Mouse (Mus musculus) erythroblast, embryonic 14.5 days (primary cell): ENCODE measurements around the gene Zmym6. TPM values are rescaled to one million over a fixed set of nuclear protein-coding genes. Genes with fewer than 3 reads are reported as not detected.
"Not testable (repeated sequence)": the region's sequence is repeated elsewhere in the genome, so short reads cannot be mapped to it uniquely, and the experiment has no call there.

Source experiments
- H3K27me3 ChIP-seq: 2 replicates; pipeline ENCODE4 v1.6.1; 2012; ENCODE audit warnings: inconsistent platforms; ENCODE audit not compliant: control insufficient read depth
- H3K36me3 ChIP-seq: 2 replicates; pipeline ENCODE4 v1.6.1; 2012; ENCODE audit warnings: mild to moderate bottlenecking, inconsistent platforms; ENCODE audit not compliant: control insufficient read depth
- H3K4me1 ChIP-seq: 2 replicates; pipeline ENCODE4 v1.6.1; 2012; ENCODE audit warnings: inconsistent platforms; ENCODE audit not compliant: control insufficient read depth
- H3K4me3 ChIP-seq: replicated peaks from 2 replicates; pipeline ENCODE3; 2012; ENCODE audit warnings: moderate library complexity, mild to moderate bottlenecking, inconsistent platforms
- H3K9me3 ChIP-seq: 2 replicates; pipeline ENCODE4 v1.6.1; 2012; ENCODE audit warnings: low read length, inconsistent platforms, mixed read lengths; ENCODE audit not compliant: control insufficient read depth
- GATA1 ChIP-seq: IDR thresholded peaks from 2 replicates; pipeline ENCODE4 v1.6.1; 2012; ENCODE audit warnings: low read length, inconsistent platforms, mixed read lengths
- TAL1 ChIP-seq: IDR thresholded peaks from 3 replicates; pipeline ENCODE4 v1.6.1; 2012; ENCODE audit warnings: low read length, inconsistent platforms, mixed read lengths
- polyA plus RNA-seq: library from polyadenylated mRNA; stranded (reverse); fragments of >175 nt; gene quantifications from 2 replicates; pipeline ENCODE4 v1.2.3, GENCODE M21; 2012

The Zmym6 gene
- polyA plus RNA-seq, 1 experiment = 0.02 TPM

DNA sequence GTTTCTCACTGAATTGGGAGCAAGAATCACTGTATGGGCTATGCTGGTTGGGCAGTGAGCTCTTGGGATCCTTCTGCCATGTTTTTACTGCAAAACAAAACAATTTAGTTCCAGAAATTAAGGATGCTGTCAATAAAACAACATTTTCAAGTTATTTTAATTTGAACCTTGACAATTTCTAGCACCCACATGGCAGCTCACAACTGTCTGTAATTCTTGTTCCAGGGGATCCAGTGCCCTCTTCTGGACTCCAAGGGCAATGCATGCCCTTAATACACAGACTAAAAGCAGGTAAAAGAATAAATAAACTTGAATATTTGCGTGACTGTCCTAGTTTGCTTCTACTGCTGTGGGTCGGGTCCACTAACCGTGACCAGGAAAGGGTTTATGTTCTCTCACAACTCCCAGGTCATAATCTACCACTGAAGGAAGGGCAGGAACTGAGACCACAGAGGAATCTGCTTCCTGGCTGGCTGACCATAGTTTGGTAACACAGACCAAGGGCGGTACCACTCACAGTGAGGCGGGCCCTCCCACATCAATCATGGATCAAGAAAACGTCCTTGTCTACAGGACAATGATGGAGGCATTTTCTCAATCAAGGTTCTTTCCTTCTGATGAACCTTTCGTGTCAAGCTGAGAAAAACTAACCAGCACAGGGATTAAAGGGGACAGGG lies 22.5 kb upstream of the Zmym6 start:
- no peak overlapping the region for H3K4me3 ChIP-seq
- H3K36me3 ChIP-seq = peaks cover 81% of the 10 kb centered on the region
- H3K4me1 ChIP-seq = peaks cover 8% of the 10 kb centered on the region
- H3K9me3 ChIP-seq = no peaks in the 10 kb centered on the region
- no peaks in the 10 kb centered on the region for H3K27me3 ChIP-seq
- TF ChIP-seq TAL1 (no peak), GATA1 (no peak)

- TF ChIP-seq TAL1 = no peak
- no peak for TF ChIP-seq GATA1
- peak within 1 kb of the TSS; percentile 95 for H3K4me3 ChIP-seq
- H3K9me3 ChIP-seq = no peaks in the 10 kb centered on the region
- H3K36me3 ChIP-seq = peaks cover 32% of the 10 kb centered on the region
- peaks cover 22% of the 10 kb centered on the region for H3K4me1 ChIP-seq
- H3K27me3 ChIP-seq = peaks cover 2% of the 10 kb centered on the region
Measured at GRCm38 (mm10) chr4:127060585-127061290, 16.4 kb upstream of the Zmym6 start, which contains the start of gene Zmym1. Zmym1 (minus strand) TSS chr4:127061152.

GRCm38 (mm10) chr4:127064051-127064450 lies 13.1 kb upstream of the Zmym6 start:
- H3K4me3 ChIP-seq = no peak overlapping the region
- peaks cover 19% of the 10 kb centered on the region for H3K4me1 ChIP-seq
- TF ChIP-seq GATA1 (no peak), TAL1 (no peak)
- H3K36me3 ChIP-seq = peaks cover 7% of the 10 kb centered on the region
- H3K27me3 ChIP-seq = peaks cover 2% of the 10 kb centered on the region
- H3K9me3 ChIP-seq = no peaks in the 10 kb centered on the region

GRCm38 (mm10) chr4:127074915-127075314 lies 2.3 kb upstream of the Zmym6 start:
- peaks cover 7% of the 10 kb centered on the region for H3K9me3 ChIP-seq
- H3K36me3 ChIP-seq = no peaks in the 10 kb centered on the region
- H3K4me1 ChIP-seq = peaks cover 15% of the 10 kb centered on the region
- H3K4me3 ChIP-seq = no peak overlapping the region
- H3K27me3 ChIP-seq = no peaks in the 10 kb centered on the region
- TF ChIP-seq GATA1 (no peak), TAL1 (no peak)

DNA sequence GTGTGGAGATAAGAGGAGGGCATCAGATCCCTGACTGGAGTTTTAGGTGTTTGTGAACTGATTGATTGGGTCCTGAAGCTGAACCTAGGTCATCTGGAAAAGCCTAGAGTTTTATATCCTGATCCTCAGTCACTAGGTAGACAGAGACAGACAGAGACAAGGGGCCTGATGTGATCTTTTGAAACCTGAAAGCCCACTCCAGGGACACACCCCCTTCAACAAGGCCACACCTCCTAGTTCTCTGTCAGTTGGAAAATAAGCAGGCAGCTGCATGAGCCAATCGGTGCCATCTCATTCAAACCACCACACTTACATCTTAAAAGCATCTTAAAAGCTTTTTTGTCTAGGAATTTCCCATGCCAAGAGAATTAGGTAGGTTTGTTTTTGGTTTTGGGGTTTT lies 3.6 kb downstream of the Zmym6 start:
- no peaks in the 10 kb centered on the region for H3K27me3 ChIP-seq
- peaks cover 15% of the 10 kb centered on the region for H3K4me1 ChIP-seq
- H3K4me3 ChIP-seq = no peak overlapping the region
- no peak for TF ChIP-seq TAL1
- no peak for TF ChIP-seq GATA1
- no peaks in the 10 kb centered on the region for H3K36me3 ChIP-seq
- H3K9me3 ChIP-seq = peaks cover 2% of the 10 kb centered on the region; the same call in 1 of the 2 replicates

DNA sequence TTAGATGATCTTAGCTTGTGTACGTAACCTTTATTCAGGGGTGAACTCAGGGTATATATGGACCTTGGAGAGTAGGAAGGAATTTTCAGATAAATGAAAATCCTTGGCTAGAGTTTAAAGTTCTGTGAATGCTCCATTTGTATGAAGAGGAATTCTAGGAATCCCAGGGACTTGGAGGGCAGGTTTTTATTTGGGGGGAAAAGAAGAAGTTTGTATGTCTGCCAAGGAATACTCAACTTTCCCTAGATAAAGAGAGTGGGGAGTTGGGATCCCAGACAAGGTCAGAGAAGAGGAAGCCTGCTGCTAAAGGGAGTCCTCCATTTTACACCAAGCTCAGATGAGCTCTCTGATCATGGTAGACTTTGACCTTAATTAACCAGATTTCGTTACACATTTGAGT lies 5.9 kb downstream of the Zmym6 start:
- Histone ChIP-seq H3K9me3 (no peaks in the 10 kb centered on the region), H3K36me3 (no peaks in the 10 kb centered on the region), H3K4me1 (peaks cover under 1% of the 10 kb centered on the region; the same call in 1 of the 2 replicates), H3K27me3 (no peaks in the 10 kb centered on the region), H3K4me3 (no peak overlapping the region)
- TF ChIP-seq GATA1 = no peak
- TF ChIP-seq TAL1 = no peak

- no peaks in the 10 kb centered on the region for H3K4me1 ChIP-seq
- TF ChIP-seq GATA1 (no peak), TAL1 (no peak)
- no peak overlapping the region for H3K4me3 ChIP-seq
- no peaks in the 10 kb centered on the region for H3K27me3 ChIP-seq
- H3K36me3 ChIP-seq = peaks cover 3% of the 10 kb centered on the region
- no peaks in the 10 kb centered on the region for H3K9me3 ChIP-seq
Measured at GRCm38 (mm10) chr4:127085761-127086160, 8.6 kb downstream of the Zmym6 start.

DNA sequence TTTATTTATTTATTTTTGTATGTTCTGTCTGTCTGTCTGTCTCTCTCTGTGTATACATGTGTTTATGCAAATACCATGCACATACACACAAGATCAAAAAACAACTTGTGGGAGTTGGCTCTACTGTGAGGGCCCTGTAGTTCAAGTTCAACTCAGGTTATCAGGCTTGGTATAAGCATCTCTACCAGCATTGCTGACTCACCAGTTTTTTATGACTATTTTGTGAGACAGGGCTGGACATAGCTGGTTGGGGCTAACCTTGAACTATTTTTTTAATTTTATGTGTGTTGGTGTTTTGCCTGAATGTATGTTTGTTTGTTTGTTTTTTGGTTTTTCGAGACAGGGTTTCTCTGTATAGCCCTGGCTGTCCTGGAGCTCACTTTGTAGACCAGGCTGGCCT lies 14.0 kb downstream of the Zmym6 start:
- no peaks in the 10 kb centered on the region for H3K27me3 ChIP-seq
- no peaks in the 10 kb centered on the region for H3K9me3 ChIP-seq
- no peak for TF ChIP-seq GATA1
- TF ChIP-seq TAL1 = no peak
- H3K4me1 ChIP-seq = no peaks in the 10 kb centered on the region
- no peak overlapping the region for H3K4me3 ChIP-seq
- peaks cover 6% of the 10 kb centered on the region for H3K36me3 ChIP-seq

DNA sequence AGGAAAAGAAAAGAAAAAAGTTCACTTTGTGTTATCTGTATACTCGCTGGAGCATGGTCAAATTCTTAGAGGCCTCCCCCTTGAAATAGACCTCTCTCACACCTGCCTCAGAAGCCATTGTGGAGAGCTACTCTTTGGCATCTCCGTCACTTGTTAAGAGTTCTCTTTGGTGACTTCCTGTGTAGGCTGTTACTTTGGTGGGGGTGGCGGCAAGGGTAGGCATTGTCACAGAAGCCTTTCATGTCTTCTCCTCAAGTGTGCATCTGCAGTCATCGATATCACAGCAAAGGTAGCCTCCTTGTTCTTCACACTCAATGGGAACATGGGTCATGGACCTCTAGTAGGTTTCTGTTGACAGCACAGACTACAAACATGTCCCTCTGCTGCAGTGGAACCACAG lies 17.9 kb downstream of the Zmym6 start:
- no peaks in the 10 kb centered on the region for H3K9me3 ChIP-seq
- TF ChIP-seq TAL1 (no peak), GATA1 (no peak)

GRCm38 (mm10) chr4:127099552-127099951 lies 22.4 kb downstream of the Zmym6 start:
- not testable (repeated sequence) for H3K36me3 ChIP-seq, H3K9me3 ChIP-seq

More for the DNA sequence above, 17.9 kb downstream of the Zmym6 start:
- Histone ChIP-seq H3K36me3 (peaks cover 2% of the 10 kb centered on the region), H3K4me1 (no peaks in the 10 kb centered on the region), H3K4me3 (no peak overlapping the region), H3K27me3 (no peaks in the 10 kb centered on the region)

More at GRCm38 (mm10) chr4:127099552-127099951, 22.4 kb downstream of the Zmym6 start:
- not testable (repeated sequence) for H3K4me1 ChIP-seq, H3K27me3 ChIP-seq, H3K4me3 ChIP-seq
